Mouse (Mus musculus) myocyte (in vitro differentiated cells): ENCODE data around the gene Tjp1. TPM values are rescaled to one million over a fixed set of nuclear protein-coding genes. Genes with fewer than 3 reads are reported as not detected.

Experiments used
- H3K27me3 ChIP-seq: one replicate; pipeline ENCODE4 v1.6.1; 2011; ENCODE audit not compliant: control insufficient read depth, insufficient read depth, insufficient read length
- H3K36me3 ChIP-seq: one replicate; pipeline ENCODE4 v1.6.1; 2011; ENCODE audit not compliant: control insufficient read depth, insufficient read depth
- H3K4me2 ChIP-seq: one replicate; pipeline ENCODE4 v1.6.1; 2011; ENCODE audit warnings: low read depth, control low read depth
- H3K4me3 ChIP-seq: one replicate; pipeline ENCODE4 v1.5.1; 2011; ENCODE audit warnings: mild to moderate bottlenecking, control low read depth, moderate library complexity
- H3K79me2 ChIP-seq: one replicate; pipeline ENCODE4 v1.6.1; 2011; ENCODE audit not compliant: control insufficient read depth, insufficient read depth
- H3ac ChIP-seq: one replicate; pipeline ENCODE4 v1.6.1; 2011; ENCODE audit not compliant: control insufficient read depth, insufficient read length
- CEBPB ChIP-seq: IDR thresholded peaks from 2 replicates; pipeline ENCODE4 v1.6.1; 2011; ENCODE audit warnings: mild to moderate bottlenecking, moderate library complexity; ENCODE audit not compliant: poor library complexity, insufficient read depth, severe bottlenecking
- E2F4 ChIP-seq: IDR thresholded peaks from one replicate; pipeline ENCODE4 v1.6.1; 2011; ENCODE audit warnings: mild to moderate bottlenecking, control low read depth, moderate library complexity; ENCODE audit not compliant: insufficient read depth
- MAX ChIP-seq: IDR thresholded peaks from one replicate; pipeline ENCODE4 v1.6.1; 2011; ENCODE audit warnings: low read depth, mild to moderate bottlenecking, control low read depth
- MYOD1 ChIP-seq, 3 experiments: IDR thresholded peaks; one replicate each; pipeline ENCODE4 v1.6.1; 2011; ENCODE audit warnings: control low read depth in 2 of 3, low read depth in 2 of 3, mild to moderate bottlenecking in 2 of 3, moderate library complexity in 1 of 3; ENCODE audit not compliant: insufficient read length in 2 of 3, control insufficient read depth in 1 of 3
- MYOG ChIP-seq, 3 experiments: IDR thresholded peaks; one replicate each; pipeline ENCODE4 v1.6.1; 2011; ENCODE audit warnings: control low read depth in 2 of 3, low read depth in 2 of 3, mild to moderate bottlenecking in 2 of 3; ENCODE audit not compliant: insufficient read length in 2 of 3, control insufficient read depth in 1 of 3, insufficient read depth in 1 of 3
- POLR2A ChIP-seq: IDR thresholded peaks from one replicate; pipeline ENCODE4 v1.6.1; 2011; ENCODE audit warnings: low read depth, mild to moderate bottlenecking, control low read depth, moderate library complexity; ENCODE audit not compliant: insufficient read length
- POLR2AphosphoS2 ChIP-seq: IDR thresholded peaks from one replicate; pipeline ENCODE4 v1.6.1; 2011; ENCODE audit warnings: low read depth, control low read depth; ENCODE audit not compliant: insufficient read length
- REST ChIP-seq: IDR thresholded peaks from one replicate; pipeline ENCODE4 v1.6.1; 2011; ENCODE audit warnings: mild to moderate bottlenecking, control low read depth, moderate library complexity; ENCODE audit not compliant: insufficient read depth, insufficient read length
- SRF ChIP-seq: IDR thresholded peaks from one replicate; pipeline ENCODE4 v1.6.1; 2011; ENCODE audit warnings: low read depth; ENCODE audit not compliant: control insufficient read depth, insufficient read length
- TCF12 ChIP-seq: IDR thresholded peaks from one replicate; pipeline ENCODE4 v1.6.1; 2011; ENCODE audit warnings: mild to moderate bottlenecking, control low read depth; ENCODE audit not compliant: poor library complexity, insufficient read depth, severe bottlenecking
- TCF3 ChIP-seq: IDR thresholded peaks from one replicate; pipeline ENCODE4 v1.6.1; 2011; ENCODE audit warnings: low read depth, control low read depth; ENCODE audit not compliant: insufficient read length
- USF1 ChIP-seq: IDR thresholded peaks from one replicate; pipeline ENCODE4 v1.6.1; 2011; ENCODE audit warnings: low read depth, mild to moderate bottlenecking, control low read depth, moderate library complexity
- polyA plus RNA-seq: library from polyadenylated mRNA; unstranded; fragments of >200 nt; fragmentation: generic; extraction: Trizol; gene quantifications from one replicate; pipeline ENCODE4 v1.2.1, GENCODE M21; 2012; ENCODE audit warnings: missing spikeins

The Tjp1 gene
- polyA plus RNA-seq, 1 experiment, result 24.3 TPM

GRCm38 (mm10) chr7:65545741-65546140 is 18.2 kb upstream of the Tjp1 start:
- no peak overlapping the region for H3K4me3 ChIP-seq
- no peaks in the 10 kb centered on the region for H3K36me3 ChIP-seq
- H3K27me3 ChIP-seq, result peaks cover 9% of the 10 kb centered on the region
- H3K4me2 ChIP-seq, result no peak overlapping the region
- no peaks in the 10 kb centered on the region for H3K79me2 ChIP-seq
- TF ChIP-seq POLR2AphosphoS2 (no peak), POLR2A (no peak), USF1 (no peak), TCF12 (no peak), MYOG (IDR thresholded peaks at IDR 0.05; ENCODE audit: control insufficient read depth in 1 of 3, insufficient read depth in 1 of 3, insufficient read length in 2 of 3, low read depth in 2 of 3) (no peak), CEBPB (no peak), MAX (no peak), REST (no peak), MYOD1 (IDR thresholded peaks at IDR 0.05; ENCODE audit: control insufficient read depth in 1 of 3, insufficient read length in 2 of 3, low read depth in 2 of 3) (no peak), E2F4 (no peak), TCF3 (no peak), SRF (no peak)
- no peak overlapping the region for H3ac ChIP-seq

GRCm38 (mm10) chr7:65532689-65533088 is 5.1 kb upstream of the Tjp1 start:
- H3K4me3 ChIP-seq, result no peak overlapping the region
- no peaks in the 10 kb centered on the region for H3K36me3 ChIP-seq
- no peaks in the 10 kb centered on the region for H3K79me2 ChIP-seq
- H3K4me2 ChIP-seq, result no peak overlapping the region
- TF ChIP-seq CEBPB (no peak), REST (no peak), MAX (no peak), POLR2A (no peak), TCF12 (no peak), TCF3 (no peak), USF1 (no peak), POLR2AphosphoS2 (no peak), E2F4 (no peak), MYOD1 (IDR thresholded peaks at IDR 0.05; ENCODE audit: control insufficient read depth in 1 of 3, insufficient read length in 2 of 3, low read depth in 2 of 3) (no peak), MYOG (IDR thresholded peaks at IDR 0.05; ENCODE audit: control insufficient read depth in 1 of 3, insufficient read depth in 1 of 3, insufficient read length in 2 of 3, low read depth in 2 of 3) (no peak), SRF (no peak)
- H3K27me3 ChIP-seq, result peaks cover 3% of the 10 kb centered on the region
- no peak overlapping the region for H3ac ChIP-seq

GRCm38 (mm10) chr7:65523116-65523515 is 4.5 kb downstream of the Tjp1 start:
- no peaks in the 10 kb centered on the region for H3K36me3 ChIP-seq
- H3ac ChIP-seq, result no peak overlapping the region
- H3K4me3 ChIP-seq, result no peak overlapping the region
- no peaks in the 10 kb centered on the region for H3K79me2 ChIP-seq
- H3K4me2 ChIP-seq, result no peak overlapping the region
- H3K27me3 ChIP-seq, result peaks cover 28% of the 10 kb centered on the region
- TF ChIP-seq TCF12 (no peak), POLR2AphosphoS2 (no peak), MAX (no peak), SRF (no peak), MYOG (IDR thresholded peaks at IDR 0.05; ENCODE audit: control insufficient read depth in 1 of 3, insufficient read depth in 1 of 3, insufficient read length in 2 of 3, low read depth in 2 of 3) (no peak), USF1 (no peak), MYOD1 (IDR thresholded peaks at IDR 0.05; ENCODE audit: control insufficient read depth in 1 of 3, insufficient read length in 2 of 3, low read depth in 2 of 3) (no peak), E2F4 (no peak), REST (no peak), CEBPB (no peak), POLR2A (no peak), TCF3 (no peak)

GRCm38 (mm10) chr7:65522490-65522889 is 5.1 kb downstream of the Tjp1 start:
- H3K4me3 ChIP-seq, result no peak overlapping the region
- no peaks in the 10 kb centered on the region for H3K36me3 ChIP-seq
- H3K4me2 ChIP-seq, result no peak overlapping the region
- TF ChIP-seq MYOD1 (IDR thresholded peaks at IDR 0.05; ENCODE audit: control insufficient read depth in 1 of 3, insufficient read length in 2 of 3, low read depth in 2 of 3) (no peak), REST (no peak), SRF (no peak), POLR2A (no peak), USF1 (no peak), MAX (no peak), CEBPB (no peak), MYOG (IDR thresholded peaks at IDR 0.05; ENCODE audit: control insufficient read depth in 1 of 3, insufficient read depth in 1 of 3, insufficient read length in 2 of 3, low read depth in 2 of 3) (no peak), E2F4 (no peak), TCF3 (no peak), TCF12 (no peak), POLR2AphosphoS2 (no peak)
- peaks cover 23% of the 10 kb centered on the region for H3K27me3 ChIP-seq
- H3ac ChIP-seq, result no peak overlapping the region
- H3K79me2 ChIP-seq, result no peaks in the 10 kb centered on the region
